Mouse (Mus musculus) megakaryocyte, embryonic 14.5 days (primary cell): ENCODE data around the gene Zfp579. TPM values are rescaled to one million over a fixed set of nuclear protein-coding genes. Genes with fewer than 3 reads are reported as not detected.
"Not testable (repeated sequence)": the region's sequence is repeated elsewhere in the genome, so short reads cannot be mapped to it uniquely, and the experiment has no call there.

ENCODE experiments used
- H3K27me3 ChIP-seq: replicated peaks from 2 replicates; pipeline ENCODE3; 2012; ENCODE audit warnings: inconsistent platforms
- H3K36me3 ChIP-seq: replicated peaks from 2 replicates; pipeline ENCODE3; 2012; ENCODE audit warnings: low read length, inconsistent platforms, mixed read lengths
- H3K4me1 ChIP-seq: 2 replicates; pipeline ENCODE4 v1.6.1; 2012; ENCODE audit warnings: inconsistent platforms
- H3K4me3 ChIP-seq: replicated peaks from 2 replicates; pipeline ENCODE3; 2012; ENCODE audit warnings: moderate library complexity, mild to moderate bottlenecking, inconsistent platforms
- H3K9me3 ChIP-seq: 2 replicates; pipeline ENCODE4 v1.6.1; 2012; ENCODE audit warnings: inconsistent platforms
- FLI1 ChIP-seq: IDR thresholded peaks from 2 replicates; pipeline ENCODE4 v1.6.1; 2012; ENCODE audit warnings: low read length, inconsistent platforms, mixed read lengths
- GATA1 ChIP-seq: IDR thresholded peaks from 3 replicates; pipeline ENCODE4 v1.6.1; 2012; ENCODE audit warnings: mixed read lengths, low read length, inconsistent platforms, borderline replicate concordance
- polyA plus RNA-seq: library from polyadenylated mRNA; stranded (reverse); fragments of >175 nt; gene quantifications from 2 replicates; pipeline ENCODE4 v1.2.3, GENCODE M21; 2012; ENCODE audit warnings: low replicate concordance; ENCODE audit not compliant: insufficient read depth

Gene Zfp579
- polyA plus RNA-seq, 1 experiment, result 48.1 TPM

GRCm38 (mm10) chr7:5016920-5017319, 21.0 kb upstream of the Zfp579 start:
- 0 out of 2 replicates have a peak, but pooled peaks cover 3% of the 10 kb centered on the region for H3K9me3 ChIP-seq
- TF ChIP-seq FLI1 (no peak), GATA1 (no peak)
- H3K27me3 ChIP-seq, result no peaks in the 10 kb centered on the region
- H3K4me3 ChIP-seq, result no peak overlapping the region
- peaks cover 57% of the 10 kb centered on the region for H3K4me1 ChIP-seq
- peaks cover 40% of the 10 kb centered on the region for H3K36me3 ChIP-seq

GRCm38 (mm10) chr7:5016057-5016456, 20.1 kb upstream of the Zfp579 start:
- Histone ChIP-seq H3K4me3 (peak overlapping the region; percentile 94), H3K36me3 (peaks cover 41% of the 10 kb centered on the region), H3K4me1 (peaks cover 54% of the 10 kb centered on the region), H3K27me3 (no peaks in the 10 kb centered on the region), H3K9me3 (0 out of 2 replicates have a peak, but pooled peaks cover 3% of the 10 kb centered on the region)
- TF ChIP-seq FLI1 (no peak), GATA1 (no peak)

GRCm38 (mm10) chr7:5015118-5016001, 19.4 kb upstream of the Zfp579 start, which contains the start of gene Gm44973:
Gene Gm44973 (plus strand): TSS chr7:5015496.
- Histone ChIP-seq H3K27me3 (no peaks in the 10 kb centered on the region), H3K9me3 (0 out of 2 replicates have a peak, but pooled peaks cover 3% of the 10 kb centered on the region), H3K36me3 (peaks cover 48% of the 10 kb centered on the region), H3K4me3 (peak within 1 kb of the TSS; percentile 94), H3K4me1 (peaks cover 51% of the 10 kb centered on the region)
- TF ChIP-seq FLI1 (no peak), GATA1 (peak; percentile 54; the same call in 1 of the 3 replicates)

- Histone ChIP-seq H3K36me3 (peaks cover 56% of the 10 kb centered on the region), H3K4me3 (peak within 1 kb of the TSS; percentile 94), H3K9me3 (0 out of 2 replicates have a peak, but pooled peaks cover 3% of the 10 kb centered on the region), H3K4me1 (peaks cover 49% of the 10 kb centered on the region), H3K27me3 (no peaks in the 10 kb centered on the region)
- no peak for TF ChIP-seq GATA1
Measured at GRCm38 (mm10) chr7:5014251-5015117, 18.5 kb upstream of the Zfp579 start, which contains the start of the genes Zfp524 and Fiz1. Gene Zfp524 (plus strand): TSS chr7:5014415. Gene Fiz1 (minus strand): TSS chr7:5014697.

- Histone ChIP-seq H3K27me3 (no peaks in the 10 kb centered on the region), H3K9me3 (0 out of 2 replicates have a peak, but pooled peaks cover 3% of the 10 kb centered on the region), H3K4me1 (peaks cover 33% of the 10 kb centered on the region), H3K4me3 (peak overlapping the region; percentile 77), H3K36me3 (peaks cover 67% of the 10 kb centered on the region)
- no peak for TF ChIP-seq GATA1
- TF ChIP-seq FLI1, result no peak
Measured at GRCm38 (mm10) chr7:5012681-5013513, 16.9 kb upstream of the Zfp579 start.

- Histone ChIP-seq H3K27me3 (no peaks in the 10 kb centered on the region), H3K4me1 (peaks cover 21% of the 10 kb centered on the region), H3K4me3 (no peak overlapping the region), H3K9me3 (peaks cover 9% of the 10 kb centered on the region), H3K36me3 (peaks cover 73% of the 10 kb centered on the region)
- TF ChIP-seq GATA1 (no peak), FLI1 (no peak)
Measured at GRCm38 (mm10) chr7:5008229-5008628, 12.3 kb upstream of the Zfp579 start.

GRCm38 (mm10) chr7:5002876-5003275, 6.9 kb upstream of the Zfp579 start:
- H3K36me3 ChIP-seq, result peaks cover 19% of the 10 kb centered on the region
- not testable (repeated sequence) for H3K4me1 ChIP-seq, H3K4me3 ChIP-seq, H3K27me3 ChIP-seq
- peaks cover 23% of the 10 kb centered on the region for H3K9me3 ChIP-seq

GRCm38 (mm10) chr7:4999876-5000275, 3.9 kb upstream of the Zfp579 start:
- Histone ChIP-seq H3K4me3 (no peak overlapping the region), H3K36me3 (no peaks in the 10 kb centered on the region), H3K27me3 (no peaks in the 10 kb centered on the region), H3K4me1 (peaks cover 20% of the 10 kb centered on the region), H3K9me3 (peaks cover 24% of the 10 kb centered on the region)
- TF ChIP-seq GATA1, result no peak
- TF ChIP-seq FLI1, result no peak

GRCm38 (mm10) chr7:4996934-4997333, 976 bp upstream of the Zfp579 start:
- Histone ChIP-seq H3K4me3 (peak overlapping the region; percentile 93), H3K27me3 (peaks cover 5% of the 10 kb centered on the region), H3K9me3 (peaks cover 30% of the 10 kb centered on the region), H3K36me3 (peaks cover 26% of the 10 kb centered on the region), H3K4me1 (peaks cover 22% of the 10 kb centered on the region)
- no peak for TF ChIP-seq FLI1
